Mouse (Mus musculus) heart, embryonic 11.5 days (tissue): ENCODE measurements around the gene Prdm16. TPM values are rescaled to one million over a fixed set of nuclear protein-coding genes. Genes with fewer than 3 reads are reported as not detected.

Experiments
- ATAC-seq: fragments of 200-750 bp; cut with Nextera tagmentation; replicated peaks from 2 replicates; pipeline ENCODE4 v1.8.0; 2017; ENCODE audit warnings: moderate library complexity; ENCODE audit not compliant: insufficient number of reproducible peaks, low FRiP score, low TSS enrichment
- H3K27ac ChIP-seq: fragments of 300-500 bp; sonication (generic); 2 replicates; pipeline ENCODE4 v1.5.1; 2014; ENCODE audit warnings: mild to moderate bottlenecking, low read depth, low read length
- H3K27me3 ChIP-seq: fragments of 300-500 bp; sonication (generic); 2 replicates; pipeline ENCODE4 v1.6.1; 2014; ENCODE audit warnings: mild to moderate bottlenecking, low read length, mixed read lengths; ENCODE audit not compliant: control insufficient read depth, insufficient read depth
- H3K36me3 ChIP-seq: fragments of 300-500 bp; sonication (generic); 2 replicates; pipeline ENCODE4 v1.6.1; 2014; ENCODE audit warnings: mild to moderate bottlenecking, low read length, moderate library complexity, mixed read lengths; ENCODE audit not compliant: control insufficient read depth, insufficient read depth
- H3K4me1 ChIP-seq: fragments of 300-500 bp; sonication (generic); 2 replicates; pipeline ENCODE4 v1.6.1; 2014; ENCODE audit warnings: low read length; ENCODE audit not compliant: control insufficient read depth, insufficient read depth
- H3K4me2 ChIP-seq: fragments of 300-500 bp; sonication (generic); 2 replicates; pipeline ENCODE4 v1.6.1; 2014; ENCODE audit warnings: mild to moderate bottlenecking, moderate library complexity
- H3K4me3 ChIP-seq: fragments of 300-500 bp; sonication (generic); 2 replicates; pipeline ENCODE4 v1.5.1; 2014; ENCODE audit warnings: low read depth, low read length
- H3K9ac ChIP-seq: fragments of 300-500 bp; sonication (generic); 2 replicates; pipeline ENCODE4 v1.6.1; 2014; ENCODE audit warnings: mild to moderate bottlenecking, low read depth, low read length, moderate library complexity
- H3K9me3 ChIP-seq: fragments of 300-500 bp; sonication (generic); replicated peaks from 2 replicates; pipeline ENCODE4 v1.6.1; 2016; ENCODE audit warnings: low read length; ENCODE audit not compliant: control insufficient read depth
- WGBS: fragments of 180-500 bp; shearing (Covaris S2); extraction: QIAGEN DNeasy Blood & Tissue Kit; methylation state at CpG from one replicate; pipeline ENCODE4 v1.1.7; 2014; ENCODE audit not compliant: insufficient replicate concordance; 5-methylcytosine and 5-hydroxymethylcytosine counted together
- polyA plus RNA-seq: library from polyadenylated mRNA; unstranded; fragments of >200 nt; fragmentation: Nextera tagmentation; extraction: Ambion mirVana; gene quantifications from 2 replicates; pipeline ENCODE4 v1.2.1, GENCODE M21; 2014

Prdm16 gene
- polyA plus RNA-seq, 1 experiment from 2014 or later = 14.2 TPM

GRCm38 (mm10) chr4:154602409-154602808, 34.3 kb downstream of the Prdm16 start:
- ATAC-seq = no peak
- Histone ChIP-seq H3K9ac (no peak overlapping the region), H3K4me3 (no peak overlapping the region), H3K4me2 (no peak overlapping the region), H3K27ac (no peak overlapping the region), H3K36me3 (no peaks in the 10 kb centered on the region), H3K9me3 (no peaks in the 10 kb centered on the region), H3K27me3 (peaks cover 12% of the 10 kb centered on the region; the same call in 1 of the 2 replicates), H3K4me1 (peaks cover 21% of the 10 kb centered on the region)
- 81% methylated on average over 10 of the region's 10 CpGs for WGBS

GRCm38 (mm10) chr4:154601006-154601405, 35.7 kb downstream of the Prdm16 start:
- Histone ChIP-seq H3K4me3 (no peak overlapping the region), H3K36me3 (no peaks in the 10 kb centered on the region), H3K27ac (no peak overlapping the region), H3K4me1 (peaks cover 27% of the 10 kb centered on the region), H3K4me2 (no peak overlapping the region), H3K9ac (no peak overlapping the region), H3K27me3 (peaks cover 15% of the 10 kb centered on the region; the same call in 1 of the 2 replicates), H3K9me3 (no peaks in the 10 kb centered on the region)
- WGBS = 39% methylated on average over 3 of the region's 3 CpGs
- ATAC-seq = no peak

- no peak overlapping the region for H3K9ac ChIP-seq
- H3K4me1 ChIP-seq = peaks cover 33% of the 10 kb centered on the region
- H3K36me3 ChIP-seq = no peaks in the 10 kb centered on the region
- 51% methylated on average over 10 of the region's 10 CpGs for WGBS
- no peak overlapping the region for H3K27ac ChIP-seq
- ATAC-seq = no peak
- peaks cover 11% of the 10 kb centered on the region; the same call in 1 of the 2 replicates for H3K27me3 ChIP-seq
- H3K4me3 ChIP-seq = no peak overlapping the region
- no peak overlapping the region for H3K4me2 ChIP-seq
- no peaks in the 10 kb centered on the region for H3K9me3 ChIP-seq
Measured at GRCm38 (mm10) chr4:154599977-154600376, 36.7 kb downstream of the Prdm16 start.

GRCm38 (mm10) chr4:154598357-154598756, 38.3 kb downstream of the Prdm16 start:
- 51% methylated on average over 7 of the region's 7 CpGs for WGBS
- Histone ChIP-seq H3K4me3 (no peak overlapping the region), H3K27me3 (peaks cover 7% of the 10 kb centered on the region; the same call in 1 of the 2 replicates), H3K9me3 (no peaks in the 10 kb centered on the region), H3K36me3 (no peaks in the 10 kb centered on the region), H3K9ac (no peak overlapping the region), H3K27ac (no peak overlapping the region), H3K4me2 (no peak overlapping the region), H3K4me1 (peaks cover 29% of the 10 kb centered on the region)
- ATAC-seq = no peak

- ATAC-seq = no peak
- H3K4me1 ChIP-seq = peaks cover 41% of the 10 kb centered on the region
- H3K27ac ChIP-seq = no peak overlapping the region
Measured at GRCm38 (mm10) chr4:154596805-154597204, 39.9 kb downstream of the Prdm16 start.

GRCm38 (mm10) chr4:154594761-154595556, 41.7 kb downstream of the Prdm16 start:
- H3K9me3 ChIP-seq = no peaks in the 10 kb centered on the region
- no peaks in the 10 kb centered on the region for H3K36me3 ChIP-seq
- H3K9ac ChIP-seq = no peak overlapping the region
- ATAC-seq = no peak
- peaks cover 9% of the 10 kb centered on the region; the same call in 1 of the 2 replicates for H3K27me3 ChIP-seq
- peaks cover 41% of the 10 kb centered on the region for H3K4me1 ChIP-seq
- WGBS = 22% methylated on average over 21 of the region's 21 CpGs
- H3K4me2 ChIP-seq = no peak overlapping the region
- no peak overlapping the region for H3K4me3 ChIP-seq
- no peak overlapping the region for H3K27ac ChIP-seq

More at GRCm38 (mm10) chr4:154596805-154597204, 39.9 kb downstream of the Prdm16 start:
- 55% methylated on average over 4 of the region's 4 CpGs for WGBS
- H3K9me3 ChIP-seq = no peaks in the 10 kb centered on the region
- no peaks in the 10 kb centered on the region for H3K36me3 ChIP-seq
- H3K4me3 ChIP-seq = no peak overlapping the region
- no peak overlapping the region for H3K4me2 ChIP-seq
- H3K27me3 ChIP-seq = peaks cover 9% of the 10 kb centered on the region; the same call in 1 of the 2 replicates
- no peak overlapping the region for H3K9ac ChIP-seq

GRCm38 (mm10) chr4:154594116-154594760, 42.4 kb downstream of the Prdm16 start:
- Histone ChIP-seq H3K9ac (no peak overlapping the region), H3K9me3 (no peaks in the 10 kb centered on the region), H3K27me3 (peaks cover 9% of the 10 kb centered on the region; the same call in 1 of the 2 replicates), H3K36me3 (no peaks in the 10 kb centered on the region), H3K4me2 (no peak overlapping the region), H3K4me3 (no peak overlapping the region), H3K27ac (no peak overlapping the region), H3K4me1 (peaks cover 37% of the 10 kb centered on the region)
- WGBS = 54% methylated on average over 17 of the region's 17 CpGs
- ATAC-seq = no peak

- WGBS = 50% methylated on average over 13 of the region's 13 CpGs
- Histone ChIP-seq H3K27ac (no peak overlapping the region), H3K4me2 (no peak overlapping the region), H3K27me3 (peaks cover 9% of the 10 kb centered on the region; the same call in 1 of the 2 replicates), H3K4me3 (no peak overlapping the region), H3K36me3 (no peaks in the 10 kb centered on the region), H3K9me3 (no peaks in the 10 kb centered on the region), H3K9ac (no peak overlapping the region), H3K4me1 (peaks cover 39% of the 10 kb centered on the region)
- ATAC-seq = no peak
Measured at GRCm38 (mm10) chr4:154592562-154592961, 44.1 kb downstream of the Prdm16 start.
